Mouse (Mus musculus): ENCODE measurements around the gene Tuba1b. TPM values are rescaled to one million over a fixed set of nuclear protein-coding genes. Genes with fewer than 3 reads are reported as not detected.

The Tuba1b gene
- polyA plus RNA-seq, 1 experiment from 2014 or later: 1,523 TPM

DNA sequence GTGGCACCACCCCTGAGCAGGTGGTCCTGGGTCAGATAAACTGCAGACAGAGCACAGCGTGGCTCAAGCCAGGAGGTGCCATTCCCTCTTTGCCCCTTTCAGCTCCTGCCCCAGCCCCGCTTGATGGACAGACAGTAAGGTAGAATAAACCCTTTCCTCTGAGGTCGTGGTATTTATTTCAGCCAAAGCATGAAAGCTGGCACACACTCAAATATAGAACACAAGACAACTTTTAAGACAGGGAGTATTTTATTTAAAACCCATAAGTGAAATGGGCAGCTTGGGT is 15.2 kb upstream of the Tuba1b start:
- H3K36me3 ChIP-seq (ENCODE audit: control insufficient read depth, insufficient read depth, low read length): peaks cover 7% of the 10 kb centered on the region; the same call in 1 of the 2 replicates
- 67% methylated on average over 3 of the region's 3 CpGs for WGBS
- DNase-seq (ENCODE audit: low spot score): no peak

DNA sequence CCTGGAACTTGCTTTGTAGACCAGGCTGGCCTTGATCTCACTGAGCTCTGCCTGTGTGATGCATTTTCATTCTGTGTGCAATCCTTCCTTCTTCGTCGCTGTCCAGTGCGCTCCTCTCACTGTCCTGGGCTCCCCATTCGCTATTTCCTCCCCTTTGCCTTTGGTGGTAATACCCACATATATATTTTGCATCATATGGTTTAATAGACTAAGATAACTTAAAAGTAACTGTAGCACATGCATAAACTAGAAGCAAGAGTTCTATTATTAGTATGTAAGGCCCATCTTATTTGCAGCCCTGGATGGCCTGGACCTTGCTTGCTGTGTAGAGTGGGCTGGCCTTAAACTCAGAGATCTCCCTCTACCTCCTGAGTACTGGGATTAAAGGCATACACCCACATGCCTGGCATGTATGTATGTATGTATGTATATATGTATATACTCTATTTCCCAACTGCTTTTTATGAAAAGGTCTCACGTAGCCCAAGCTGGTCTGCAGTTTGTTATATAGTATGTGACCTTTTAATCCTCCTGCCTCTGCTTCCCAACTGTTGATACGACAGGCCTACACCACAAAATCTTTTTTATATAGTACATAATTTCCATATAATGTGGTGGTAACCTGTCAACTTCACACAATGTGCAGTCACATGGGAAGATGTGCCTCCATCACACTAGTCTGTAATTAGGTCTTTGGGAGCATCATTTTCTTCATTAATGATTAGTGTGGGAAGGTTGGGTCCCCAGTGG is 14.7 kb upstream of the Tuba1b start:
- Histone ChIP-seq H3K4me3 (ENCODE audit: low read depth, low read length) (no peak overlapping the region), H3K4me1 (ENCODE audit: control insufficient read depth, insufficient read depth, low read length) (peaks cover 6% of the 10 kb centered on the region; the same call in 1 of the 2 replicates), H3K27ac (replicated peaks; ENCODE audit: low read depth, low read length) (no peak overlapping the region), H3K9ac (ENCODE audit: low read depth, low read length) (no peak overlapping the region), H3K9me3 (ENCODE audit: control insufficient read depth, low read length) (no peaks in the 10 kb centered on the region), H3K27me3 (replicated peaks; ENCODE audit: control insufficient read depth, insufficient read depth, low read length) (no peaks in the 10 kb centered on the region), H3K4me2 (ENCODE audit: low read depth, low read length) (no peak overlapping the region; the same call in 1 of the 2 replicates), H3K36me3 (ENCODE audit: control insufficient read depth, insufficient read depth, low read length) (peaks cover 7% of the 10 kb centered on the region; the same call in 1 of the 2 replicates)
- WGBS: 68% methylated on average over 6 of the region's 6 CpGs
- DNase-seq (ENCODE audit: low spot score): no peak
- ATAC-seq (ENCODE audit: low read depth): no peak

More for the DNA sequence above, 15.2 kb upstream of the Tuba1b start:
- H3K9ac ChIP-seq (ENCODE audit: low read depth, low read length): no peak overlapping the region
- H3K27ac ChIP-seq (replicated peaks; ENCODE audit: low read depth, low read length): no peak overlapping the region
- H3K4me1 ChIP-seq (ENCODE audit: control insufficient read depth, insufficient read depth, low read length): peaks cover 9% of the 10 kb centered on the region; the same call in 1 of the 2 replicates
- H3K4me2 ChIP-seq (ENCODE audit: low read depth, low read length): no peak overlapping the region; the same call in 1 of the 2 replicates
- no peaks in the 10 kb centered on the region for H3K27me3 ChIP-seq (replicated peaks; ENCODE audit: control insufficient read depth, insufficient read depth, low read length)
- no peaks in the 10 kb centered on the region for H3K9me3 ChIP-seq (ENCODE audit: control insufficient read depth, low read length)
- H3K4me3 ChIP-seq (ENCODE audit: low read depth, low read length): no peak overlapping the region
- no peak for ATAC-seq (ENCODE audit: low read depth)

DNA sequence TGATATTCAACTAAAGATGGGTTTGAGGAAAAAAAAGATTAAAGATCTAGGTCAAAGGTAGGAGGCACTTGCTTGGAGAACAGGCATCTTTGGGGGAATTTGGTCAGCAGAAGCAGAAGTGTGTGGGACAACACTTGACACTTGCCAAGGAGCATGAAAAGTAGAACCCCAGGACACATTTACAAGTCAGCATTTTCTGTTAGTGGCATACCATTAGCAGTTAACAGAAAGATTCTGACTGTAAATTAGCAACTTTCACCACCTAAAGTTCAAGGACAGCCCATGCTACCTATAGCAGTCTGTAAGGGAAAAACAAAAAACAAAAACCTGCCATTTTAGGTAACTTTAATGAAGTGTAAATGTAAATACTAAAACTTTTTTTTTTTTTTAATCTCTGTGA is 14.0 kb upstream of the Tuba1b start:
- ATAC-seq (ENCODE audit: low read depth) (no peak), DNase-seq (ENCODE audit: low spot score) (no peak)
- Histone ChIP-seq H3K9me3 (ENCODE audit: control insufficient read depth, low read length) (no peaks in the 10 kb centered on the region), H3K4me2 (ENCODE audit: low read depth, low read length) (no peak overlapping the region), H3K4me1 (ENCODE audit: control insufficient read depth, insufficient read depth, low read length) (peaks cover 4% of the 10 kb centered on the region; the same call in 1 of the 2 replicates), H3K4me3 (ENCODE audit: low read depth, low read length) (no peak overlapping the region), H3K27ac (replicated peaks; ENCODE audit: low read depth, low read length) (no peak overlapping the region), H3K36me3 (ENCODE audit: control insufficient read depth, insufficient read depth, low read length) (peaks cover 7% of the 10 kb centered on the region; the same call in 1 of the 2 replicates), H3K27me3 (replicated peaks; ENCODE audit: control insufficient read depth, insufficient read depth, low read length) (no peaks in the 10 kb centered on the region), H3K9ac (ENCODE audit: low read depth, low read length) (no peak overlapping the region)

DNA sequence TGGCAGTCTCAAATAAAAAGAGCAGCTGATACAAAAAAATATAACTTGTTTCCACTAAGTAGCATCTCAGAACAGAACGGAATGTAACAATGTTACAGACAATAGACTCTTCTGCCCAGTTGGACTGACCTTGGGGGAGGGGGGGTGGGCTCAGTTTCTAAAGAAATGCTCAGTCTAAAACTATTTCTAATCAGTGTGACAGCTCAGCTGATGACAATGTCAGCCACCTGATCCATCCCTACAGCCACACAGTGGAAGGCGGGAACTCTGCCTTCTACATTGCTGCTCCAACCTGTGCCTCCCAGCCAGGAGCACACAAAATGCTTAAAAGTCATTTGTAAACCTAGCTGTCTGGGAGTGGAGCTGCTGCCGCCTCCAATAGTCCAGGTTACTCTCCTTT is 13.5 kb upstream of the Tuba1b start:
- whole genome bisulfite sequencing: 41% methylated on average over 3 of the region's 3 CpGs
- Histone ChIP-seq H3K4me1 (ENCODE audit: control insufficient read depth, insufficient read depth, low read length) (peaks cover 4% of the 10 kb centered on the region; the same call in 1 of the 2 replicates), H3K9ac (ENCODE audit: low read depth, low read length) (no peak overlapping the region), H3K9me3 (ENCODE audit: control insufficient read depth, low read length) (no peaks in the 10 kb centered on the region), H3K27me3 (replicated peaks; ENCODE audit: control insufficient read depth, insufficient read depth, low read length) (no peaks in the 10 kb centered on the region), H3K27ac (replicated peaks; ENCODE audit: low read depth, low read length) (no peak overlapping the region), H3K4me2 (ENCODE audit: low read depth, low read length) (no peak overlapping the region), H3K4me3 (ENCODE audit: low read depth, low read length) (no peak overlapping the region), H3K36me3 (ENCODE audit: control insufficient read depth, insufficient read depth, low read length) (peaks cover 7% of the 10 kb centered on the region; the same call in 1 of the 2 replicates)
- ATAC-seq (ENCODE audit: low read depth) (no peak), DNase-seq (ENCODE audit: low spot score) (no peak)

DNA sequence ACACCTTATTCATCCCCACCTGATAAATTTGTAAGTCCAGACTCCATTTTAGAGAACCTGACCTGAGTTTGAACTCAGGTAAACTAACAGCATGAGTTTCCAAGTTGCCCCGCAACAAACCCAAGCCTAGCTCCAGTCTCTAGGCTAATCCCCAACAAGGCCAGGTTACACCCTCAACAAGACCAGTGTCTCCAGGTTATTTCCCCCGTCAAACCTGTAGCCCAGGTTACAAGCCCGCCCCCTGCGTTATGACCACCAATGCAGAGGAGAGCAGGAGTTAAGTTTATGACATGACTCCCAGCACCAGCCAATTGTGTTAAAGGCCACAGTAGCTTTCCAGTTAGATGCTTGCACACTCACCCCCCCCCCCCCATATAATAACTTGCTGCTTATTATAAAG is 8.8 kb upstream of the Tuba1b start:
- DNase-seq (ENCODE audit: low spot score) (no peak), ATAC-seq (ENCODE audit: low read depth) (0 out of 2 replicates have a peak, but pooled peaks have one; percentile 45)
- Histone ChIP-seq H3K4me2 (ENCODE audit: low read depth, low read length) (no peak overlapping the region), H3K9ac (ENCODE audit: low read depth, low read length) (no peak overlapping the region), H3K9me3 (ENCODE audit: control insufficient read depth, low read length) (no peaks in the 10 kb centered on the region), H3K4me3 (ENCODE audit: low read depth, low read length) (no peak overlapping the region), H3K27ac (replicated peaks; ENCODE audit: low read depth, low read length) (no peak overlapping the region), H3K27me3 (replicated peaks; ENCODE audit: control insufficient read depth, insufficient read depth, low read length) (no peaks in the 10 kb centered on the region), H3K4me1 (ENCODE audit: control insufficient read depth, insufficient read depth, low read length) (no peaks in the 10 kb centered on the region), H3K36me3 (ENCODE audit: control insufficient read depth, insufficient read depth, low read length) (no peaks in the 10 kb centered on the region)
- WGBS: 54% methylated on average over 4 of the region's 4 CpGs

DNA sequence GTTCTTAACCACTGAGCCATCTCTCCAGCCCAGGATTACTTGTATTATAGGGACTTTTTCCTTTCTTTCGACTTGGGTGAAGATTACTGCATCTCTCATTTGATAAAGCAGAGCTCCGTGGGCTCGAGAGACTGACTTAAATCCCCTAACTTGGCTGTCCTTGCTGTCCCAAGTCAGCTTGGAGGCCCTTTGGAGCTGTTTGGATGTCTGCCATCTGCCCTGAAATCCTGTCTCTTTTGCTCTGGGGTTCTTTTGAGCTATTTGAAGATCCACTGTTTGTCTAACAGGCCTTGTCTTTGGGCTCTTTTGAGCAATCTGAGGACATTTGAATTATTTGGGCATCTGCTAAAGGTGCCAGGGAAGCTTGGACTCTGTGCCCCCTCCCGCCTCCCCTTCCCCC is 7.7 kb upstream of the Tuba1b start:
- Histone ChIP-seq H3K4me3 (ENCODE audit: low read depth, low read length) (no peak overlapping the region), H3K36me3 (ENCODE audit: control insufficient read depth, insufficient read depth, low read length) (no peaks in the 10 kb centered on the region), H3K9me3 (ENCODE audit: control insufficient read depth, low read length) (no peaks in the 10 kb centered on the region), H3K4me1 (ENCODE audit: control insufficient read depth, insufficient read depth, low read length) (no peaks in the 10 kb centered on the region), H3K27ac (replicated peaks; ENCODE audit: low read depth, low read length) (no peak overlapping the region), H3K27me3 (replicated peaks; ENCODE audit: control insufficient read depth, insufficient read depth, low read length) (no peaks in the 10 kb centered on the region), H3K4me2 (ENCODE audit: low read depth, low read length) (no peak overlapping the region), H3K9ac (ENCODE audit: low read depth, low read length) (no peak overlapping the region)
- ATAC-seq (ENCODE audit: low read depth) (no peak), DNase-seq (ENCODE audit: low spot score) (no peak)
- WGBS: 89% methylated on average over 4 of the region's 4 CpGs

DNA sequence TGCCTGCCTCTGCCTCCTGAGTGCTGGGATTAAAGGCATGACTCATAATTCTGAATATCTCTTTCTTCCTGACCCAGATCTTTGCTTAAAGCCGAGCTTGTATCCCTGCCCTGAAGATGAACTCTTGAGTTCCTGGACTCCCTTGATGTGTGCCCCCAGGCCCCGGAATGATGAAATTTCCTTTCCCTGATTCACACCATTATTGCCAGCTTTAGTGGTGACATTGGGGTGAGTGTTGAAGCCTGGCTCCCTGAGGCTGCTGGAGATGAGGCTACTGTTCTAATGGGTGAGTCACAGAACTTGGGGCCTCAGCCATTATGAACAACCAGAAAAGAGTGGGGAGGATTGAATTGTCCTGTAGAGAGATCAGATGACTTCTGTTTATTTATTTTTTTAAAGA is 7.2 kb upstream of the Tuba1b start:
- Histone ChIP-seq H3K4me1 (ENCODE audit: control insufficient read depth, insufficient read depth, low read length) (no peaks in the 10 kb centered on the region), H3K27me3 (replicated peaks; ENCODE audit: control insufficient read depth, insufficient read depth, low read length) (no peaks in the 10 kb centered on the region), H3K9ac (ENCODE audit: low read depth, low read length) (no peak overlapping the region), H3K9me3 (ENCODE audit: control insufficient read depth, low read length) (no peaks in the 10 kb centered on the region), H3K4me2 (ENCODE audit: low read depth, low read length) (no peak overlapping the region), H3K36me3 (ENCODE audit: control insufficient read depth, insufficient read depth, low read length) (no peaks in the 10 kb centered on the region), H3K27ac (replicated peaks; ENCODE audit: low read depth, low read length) (no peak overlapping the region), H3K4me3 (ENCODE audit: low read depth, low read length) (no peak overlapping the region)
- 75% methylated on average over 2 of the region's 2 CpGs for WGBS
- no peak for ATAC-seq (ENCODE audit: low read depth)
- no peak for DNase-seq (ENCODE audit: low spot score)

DNA sequence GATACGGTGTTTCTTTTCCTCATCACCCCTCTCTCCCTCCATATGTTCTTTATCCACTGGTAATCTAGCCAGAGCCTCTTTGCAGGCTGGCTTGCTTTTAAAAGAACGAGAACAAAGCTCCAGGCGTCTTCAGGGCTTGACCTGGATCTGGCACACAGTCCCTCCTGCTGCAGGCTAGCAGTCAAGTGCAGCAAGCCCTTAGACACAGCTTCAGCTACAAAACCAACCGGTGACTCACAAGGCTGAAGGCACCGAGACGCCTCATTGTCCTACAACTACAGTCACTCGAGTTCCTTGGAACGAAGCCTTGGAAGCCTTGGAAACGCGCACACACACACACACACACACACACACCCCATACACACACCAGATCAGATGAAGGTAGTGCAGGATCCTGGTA is 6.5 kb upstream of the Tuba1b start:
- peaks cover 2% of the 10 kb centered on the region for H3K4me1 ChIP-seq (ENCODE audit: control insufficient read depth, insufficient read depth, low read length)

DNA sequence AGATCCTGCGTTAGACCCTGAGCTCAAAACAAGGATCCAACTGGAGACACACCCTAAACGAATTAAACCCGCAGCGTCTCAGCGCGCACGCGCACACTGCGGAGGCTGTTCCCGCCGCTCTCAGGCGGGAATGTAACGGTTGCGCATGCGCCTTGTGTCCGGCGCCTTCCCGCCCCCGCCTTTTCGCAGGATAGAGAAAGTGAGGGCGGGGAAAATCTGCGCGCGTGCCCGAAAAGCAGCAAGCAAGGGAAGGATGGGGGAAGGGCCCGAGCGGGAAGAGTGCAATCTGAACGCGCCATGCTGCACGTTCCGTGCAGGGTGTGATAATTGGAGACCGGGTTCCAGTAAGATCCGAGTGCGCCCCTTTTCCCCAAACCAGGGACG is 540 bp downstream of the Tuba1b start:
- peak overlapping the region; percentile 98 for H3K27ac ChIP-seq (replicated peaks; ENCODE audit: low read depth, low read length)
- peak; percentile 85 for ATAC-seq (ENCODE audit: low read depth)
- H3K9me3 ChIP-seq (ENCODE audit: control insufficient read depth, low read length): no peaks in the 10 kb centered on the region
- H3K27me3 ChIP-seq (replicated peaks; ENCODE audit: control insufficient read depth, insufficient read depth, low read length): no peaks in the 10 kb centered on the region
- peak; percentile 98 for DNase-seq (ENCODE audit: low spot score)
- WGBS: under 1% methylated on average over 30 of the region's 35 CpGs
- peaks cover 9% of the 10 kb centered on the region for H3K36me3 ChIP-seq (ENCODE audit: control insufficient read depth, insufficient read depth, low read length)
- H3K4me1 ChIP-seq (ENCODE audit: control insufficient read depth, insufficient read depth, low read length): peaks cover 10% of the 10 kb centered on the region
- peak overlapping the region; percentile 93 for H3K9ac ChIP-seq (ENCODE audit: low read depth, low read length)
- peak overlapping the region; percentile 98 for H3K4me2 ChIP-seq (ENCODE audit: low read depth, low read length)
- H3K4me3 ChIP-seq (ENCODE audit: low read depth, low read length): peak overlapping the region; percentile 77

More for the DNA sequence above, 6.5 kb upstream of the Tuba1b start:
- 71% methylated on average over 10 of the region's 10 CpGs for WGBS
- DNase-seq (ENCODE audit: low spot score): no peak
- no peaks in the 10 kb centered on the region for H3K27me3 ChIP-seq (replicated peaks; ENCODE audit: control insufficient read depth, insufficient read depth, low read length)
- no peak overlapping the region for H3K27ac ChIP-seq (replicated peaks; ENCODE audit: low read depth, low read length)
- H3K9me3 ChIP-seq (ENCODE audit: control insufficient read depth, low read length): no peaks in the 10 kb centered on the region
- H3K4me2 ChIP-seq (ENCODE audit: low read depth, low read length): no peak overlapping the region
- no peaks in the 10 kb centered on the region for H3K36me3 ChIP-seq (ENCODE audit: control insufficient read depth, insufficient read depth, low read length)
- no peak overlapping the region for H3K4me3 ChIP-seq (ENCODE audit: low read depth, low read length)
- ATAC-seq (ENCODE audit: low read depth): no peak
- 0 out of 2 replicates have a peak overlapping the region, but pooled peaks have one; percentile 8 for H3K9ac ChIP-seq (ENCODE audit: low read depth, low read length)
